Comparison of ENCODE assay signal across 10 mouse cellular contexts in the genomic region with DNA sequence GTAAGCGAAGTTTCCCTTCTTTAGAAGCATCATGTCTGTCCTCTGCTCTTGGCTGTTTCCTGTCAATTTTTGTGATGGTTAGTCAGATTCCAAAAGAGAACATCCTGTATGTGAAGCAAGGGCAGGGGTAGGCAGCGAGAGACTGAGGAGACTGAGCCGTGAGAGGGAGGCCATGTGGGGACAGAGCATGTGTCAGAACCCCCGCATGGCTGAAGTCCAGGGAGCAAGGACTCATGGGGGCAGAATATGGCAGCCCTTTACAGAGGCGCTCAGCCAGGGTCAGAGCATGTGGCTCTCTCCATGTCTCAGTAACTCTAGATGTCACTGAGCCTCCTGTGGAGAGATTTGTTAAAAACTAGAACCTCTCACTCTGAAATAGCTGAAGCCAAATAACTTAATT.
"Had no signal": no experiment of that assay in that cellular context is flagged by ENCODE, and none has a peak within 500 bp of the region (broad histone marks: within the 10 kb centered on the region; RNA-seq: fewer than 3 reads in every experiment).

No protein-coding gene starts in this region.

- H3K36me3 ChIP-seq: limb, embryonic 15.5 days; liver, embryonic 12.5 days; lung, embryonic 15.5 days; midbrain, embryonic 13.5 days had no signal

- DNase-seq: kidney, adult 9 months; kidney, postnatal 10 days; layer of hippocampus, postnatal 36 days; right cerebral cortex, postnatal 14 days; thymus, adult 2 months; thymus, postnatal 36 days had no signal

- H3K27me3 ChIP-seq: limb, embryonic 15.5 days; lung, embryonic 15.5 days; midbrain, embryonic 13.5 days had no signal

- ATAC-seq: liver, embryonic 12.5 days; midbrain, embryonic 13.5 days had no signal

- H3K4me2 ChIP-seq: limb, embryonic 15.5 days; liver, embryonic 12.5 days; lung, embryonic 15.5 days; midbrain, embryonic 13.5 days had no signal

- H3K4me3 ChIP-seq: limb, embryonic 15.5 days; liver, embryonic 12.5 days; lung, embryonic 15.5 days; midbrain, embryonic 13.5 days had no signal

- H3K9me3 ChIP-seq: limb, embryonic 15.5 days; liver, embryonic 12.5 days; lung, embryonic 15.5 days; midbrain, embryonic 13.5 days had no signal

- H3K4me1 ChIP-seq: liver, embryonic 12.5 days had no signal

- H3K9ac ChIP-seq: limb, embryonic 15.5 days; liver, embryonic 12.5 days; lung, embryonic 15.5 days; midbrain, embryonic 13.5 days had no signal

- H3K27ac ChIP-seq: limb, embryonic 15.5 days; liver, embryonic 12.5 days; lung, embryonic 15.5 days; midbrain, embryonic 13.5 days had no signal
